19 mouse cellular contexts compared by ENCODE assay signal in the genomic region with DNA sequence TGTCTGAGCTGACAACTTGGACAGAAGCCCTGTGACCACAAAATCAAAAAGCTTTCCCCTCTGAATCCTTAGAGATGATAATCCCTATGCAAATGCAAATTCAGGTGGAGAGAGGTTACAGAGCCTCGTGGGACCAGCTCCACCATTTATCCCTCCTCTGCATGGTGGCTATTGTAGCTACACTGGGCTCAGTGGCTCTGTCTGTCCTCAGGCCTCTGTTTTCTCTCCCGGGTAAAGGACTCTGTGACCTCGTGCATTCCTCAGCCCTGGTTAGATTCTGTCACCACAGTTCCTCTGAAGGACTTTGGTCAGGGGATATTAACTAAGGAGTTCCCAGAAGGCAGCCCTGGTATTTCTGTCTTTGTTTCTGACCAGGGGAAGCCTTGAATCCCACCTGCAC.
A peak's percentile ranks its signal among the peaks of the same experiment; 100 is the strongest.
DNase-seq lines count a peak whose midpoint lies in the region; ATAC-seq and TF ChIP-seq lines count a peak whose summit lies in the region.
"Had no signal": no experiment of that assay in that cellular context is flagged by ENCODE, and none has a peak within 500 bp of the region (broad histone marks: within the 10 kb centered on the region; RNA-seq: fewer than 3 reads in every experiment).

No protein-coding gene starts in this region.

- no peak overlapping the region for H3K9ac ChIP-seq in forebrain, embryonic 13.5 days
- H3K9ac ChIP-seq in kidney, embryonic 15.5 days, result no peak overlapping the region
- peak overlapping the region; percentile 4; the same call in 1 of the 2 replicates for H3K9ac ChIP-seq in midbrain, embryonic 11.5 days (ENCODE audit: low read length)
- H3K9ac ChIP-seq in midbrain, embryonic 14.5 days (replicated peaks; ENCODE audit: low read length), result no peak overlapping the region
- H3K9ac ChIP-seq: embryonic facial prominence, embryonic 12.5 days; heart, embryonic 12.5 days had no signal

- no peak for TF ChIP-seq CTCF in kidney, adult 2 months (conservative IDR thresholded peaks at IDR 0.05; ENCODE audit: insufficient read depth, insufficient read length, low read depth, low read length)

- 4% methylated on average over 3 of the region's 3 CpGs for WGBS in forebrain, embryonic 10.5 days
- 1% methylated on average over 3 of the region's 3 CpGs for WGBS in forebrain, embryonic 13.5 days
- 30% methylated on average over 3 of the region's 3 CpGs for whole genome bisulfite sequencing in kidney, adult 2 months
- WGBS in kidney, embryonic 15.5 days, result 30% methylated on average over 3 of the region's 3 CpGs
- WGBS in midbrain, embryonic 11.5 days, result 6% methylated on average over 3 of the region's 3 CpGs
- WGBS in midbrain, embryonic 14.5 days, result 4% methylated on average over 3 of the region's 3 CpGs

- H3K9me3 ChIP-seq in forebrain, embryonic 10.5 days, result no peaks in the 10 kb centered on the region
- H3K9me3 ChIP-seq in forebrain, embryonic 13.5 days (replicated peaks), result no peaks in the 10 kb centered on the region
- no peaks in the 10 kb centered on the region for H3K9me3 ChIP-seq in kidney, embryonic 15.5 days (replicated peaks)
- no peaks in the 10 kb centered on the region for H3K9me3 ChIP-seq in midbrain, embryonic 11.5 days (ENCODE audit: control insufficient read depth, low read length)
- no peaks in the 10 kb centered on the region for H3K9me3 ChIP-seq in midbrain, embryonic 14.5 days (ENCODE audit: control insufficient read depth, low read length)
- H3K9me3 ChIP-seq: embryonic facial prominence, embryonic 12.5 days; heart, embryonic 12.5 days had no signal

- DNase-seq in forebrain, embryonic 10.5 days (ENCODE audit: extremely low spot score, low spot score), result no peak
- peak; percentile 36 for DNase-seq in kidney, adult 2 months
- peak; percentile 89 for DNase-seq in midbrain, embryonic 11.5 days (ENCODE audit: low spot score, missing footprints)
- DNase-seq in midbrain, embryonic 14.5 days, result no peak
- DNase-seq in yolk sac, embryonic 10.5 days (ENCODE audit: low spot score), result peak; percentile 64
- DNase-seq: adrenal gland, postnatal 10 days; B cell, adult 2 months; cerebellum, adult 11-12 months; cerebellum, adult 9-10 months; cerebellum, postnatal 25 days; gastrocnemius, postnatal 14 days had no signal

- no peak overlapping the region for H3K4me2 ChIP-seq in forebrain, embryonic 13.5 days
- no peak overlapping the region for H3K4me2 ChIP-seq in kidney, embryonic 15.5 days
- H3K4me2 ChIP-seq in midbrain, embryonic 11.5 days, result no peak overlapping the region
- H3K4me2 ChIP-seq in midbrain, embryonic 14.5 days (ENCODE audit: low read length), result no peak overlapping the region
- H3K4me2 ChIP-seq: embryonic facial prominence, embryonic 12.5 days; heart, embryonic 12.5 days had no signal

- peaks cover 32% of the 10 kb centered on the region for H3K4me1 ChIP-seq in forebrain, embryonic 10.5 days
- H3K4me1 ChIP-seq in forebrain, embryonic 13.5 days, result peaks cover 20% of the 10 kb centered on the region; the same call in 1 of the 2 replicates
- H3K4me1 ChIP-seq in kidney, adult 2 months (ENCODE audit: control insufficient read depth, insufficient read depth, low read length), result no peaks in the 10 kb centered on the region
- no peaks in the 10 kb centered on the region for H3K4me1 ChIP-seq in kidney, embryonic 15.5 days
- peaks cover 17% of the 10 kb centered on the region for H3K4me1 ChIP-seq in midbrain, embryonic 11.5 days (ENCODE audit: control insufficient read depth, insufficient read depth, low read length)
- H3K4me1 ChIP-seq in midbrain, embryonic 14.5 days (ENCODE audit: control insufficient read depth, insufficient read depth, low read length), result peaks cover 10% of the 10 kb centered on the region; the same call in 1 of the 2 replicates
- H3K4me1 ChIP-seq: embryonic facial prominence, embryonic 12.5 days; heart, embryonic 12.5 days had no signal

- TF ChIP-seq POLR2A in kidney, adult 2 months (IDR thresholded peaks at IDR 0.05; ENCODE audit: low read depth, low read length), result no peak

- peaks cover 28% of the 10 kb centered on the region for H3K27me3 ChIP-seq in forebrain, embryonic 10.5 days (ENCODE audit: poor library complexity, severe bottlenecking)
- no peaks in the 10 kb centered on the region for H3K27me3 ChIP-seq in forebrain, embryonic 13.5 days
- no peaks in the 10 kb centered on the region for H3K27me3 ChIP-seq in kidney, adult 2 months (replicated peaks; ENCODE audit: control insufficient read depth, insufficient read depth, low read length)
- H3K27me3 ChIP-seq in kidney, embryonic 15.5 days, result peaks cover 14% of the 10 kb centered on the region
- H3K27me3 ChIP-seq in midbrain, embryonic 11.5 days (ENCODE audit: control insufficient read depth, insufficient read depth, low read length), result no peaks in the 10 kb centered on the region
- no peaks in the 10 kb centered on the region for H3K27me3 ChIP-seq in midbrain, embryonic 14.5 days (ENCODE audit: control insufficient read depth, insufficient read depth, low read length)
- H3K27me3 ChIP-seq: embryonic facial prominence, embryonic 12.5 days had no signal

- H3K36me3 ChIP-seq in forebrain, embryonic 10.5 days (replicated peaks), result no peaks in the 10 kb centered on the region
- H3K36me3 ChIP-seq in forebrain, embryonic 13.5 days (ENCODE audit: poor library complexity, severe bottlenecking), result no peaks in the 10 kb centered on the region
- H3K36me3 ChIP-seq in kidney, adult 2 months (ENCODE audit: control insufficient read depth, insufficient read depth, low read length), result no peaks in the 10 kb centered on the region
- no peaks in the 10 kb centered on the region for H3K36me3 ChIP-seq in kidney, embryonic 15.5 days
- H3K36me3 ChIP-seq in midbrain, embryonic 11.5 days (ENCODE audit: control insufficient read depth, insufficient read depth, low read length), result no peaks in the 10 kb centered on the region
- H3K36me3 ChIP-seq in midbrain, embryonic 14.5 days (ENCODE audit: control insufficient read depth, insufficient read depth, low read length), result no peaks in the 10 kb centered on the region
- H3K36me3 ChIP-seq: embryonic facial prominence, embryonic 12.5 days; G1E; heart, embryonic 12.5 days had no signal

- H3K27ac ChIP-seq in forebrain, embryonic 10.5 days, result peak overlapping the region; percentile 72
- no peak overlapping the region for H3K27ac ChIP-seq in forebrain, embryonic 13.5 days
- no peak overlapping the region for H3K27ac ChIP-seq in kidney, adult 2 months (ENCODE audit: insufficient read depth, low read depth, low read length)
- H3K27ac ChIP-seq in kidney, embryonic 15.5 days, result no peak overlapping the region
- H3K27ac ChIP-seq in midbrain, embryonic 11.5 days (ENCODE audit: low read depth, low read length), result peak overlapping the region; percentile 52; the same call in 1 of the 2 replicates
- H3K27ac ChIP-seq in midbrain, embryonic 14.5 days (replicated peaks; ENCODE audit: low read depth, low read length), result no peak overlapping the region
- H3K27ac ChIP-seq: embryonic facial prominence, embryonic 12.5 days had no signal

- no peak for ATAC-seq in forebrain, embryonic 13.5 days
- ATAC-seq in kidney, embryonic 15.5 days (replicated peaks; ENCODE audit: low FRiP score), result no peak
- ATAC-seq in midbrain, embryonic 11.5 days (ENCODE audit: low FRiP score), result peak; percentile 90
- ATAC-seq in midbrain, embryonic 14.5 days (ENCODE audit: low FRiP score, low TSS enrichment), result no peak; the same call in 1 of the 2 replicates
- ATAC-seq: CD4-positive, CD25-positive, alpha-beta regulatory T cell, adult 4 months; forebrain, embryonic 16.5 days; hindbrain, embryonic 16.5 days had no signal

- no peak overlapping the region for H3K4me3 ChIP-seq in forebrain, embryonic 10.5 days
- no peak overlapping the region for H3K4me3 ChIP-seq in forebrain, embryonic 13.5 days
- no peak overlapping the region for H3K4me3 ChIP-seq in kidney, adult 2 months (ENCODE audit: insufficient read depth, low read depth, low read length)
- no peak overlapping the region for H3K4me3 ChIP-seq in kidney, embryonic 15.5 days (replicated peaks)
- H3K4me3 ChIP-seq in midbrain, embryonic 11.5 days (ENCODE audit: low read depth, low read length), result no peak overlapping the region
- no peak overlapping the region for H3K4me3 ChIP-seq in midbrain, embryonic 14.5 days (replicated peaks; ENCODE audit: low read depth, low read length)
- H3K4me3 ChIP-seq: embryonic facial prominence, embryonic 12.5 days; heart, embryonic 12.5 days had no signal

Comparison
In these comparisons a context has a peak if more than half of its experiments do, and no peak if none do; other contexts are left out.
1. DNase-seq: peak in kidney, adult 2 months (single experiment), midbrain, embryonic 11.5 days (single experiment) and yolk sac, embryonic 10.5 days (single experiment); none in forebrain, embryonic 10.5 days (single experiment) and midbrain, embryonic 14.5 days (single experiment).
2. H3K27ac ChIP-seq: peak in forebrain, embryonic 10.5 days (single experiment) and midbrain, embryonic 11.5 days (single experiment); none in forebrain, embryonic 13.5 days (single experiment), kidney, adult 2 months (single experiment), kidney, embryonic 15.5 days (single experiment) and midbrain, embryonic 14.5 days (single experiment).